Mouse (Mus musculus) liver, adult (tissue): ENCODE measurements at regions not wholly inside any gene's neighbourhood (a gene's known extent, or its start where the extent isn't known, plus 50 kb on each side); places are given as distances from the start of the nearest gene placed in this dataset.

ENCODE experiments used
- GATA4 ChIP-seq: IDR thresholded peaks from 2 replicates; pipeline ENCODE4 v1.6.1; 2014; ENCODE audit warnings: mild to moderate bottlenecking, low read length; ENCODE audit not compliant: insufficient replicate concordance

- TF ChIP-seq GATA4 = no peak
Observed at GRCm38 (mm10) chr10:103829079-103829478, 313.7 kb upstream of the Gm21293 start.

GRCm38 (mm10) chr10:103832063-103832462, 310.7 kb upstream of the Gm21293 start:
- no peak for TF ChIP-seq GATA4

- no peak for TF ChIP-seq GATA4
Observed at GRCm38 (mm10) chr10:103855211-103855610, 287.6 kb upstream of the Gm21293 start.

GRCm38 (mm10) chr10:103860890-103861289, 281.9 kb upstream of the Gm21293 start:
- TF ChIP-seq GATA4 = no peak

- TF ChIP-seq GATA4 = no peak
Observed at GRCm38 (mm10) chr10:103862120-103862519, 280.7 kb upstream of the Gm21293 start.

- TF ChIP-seq GATA4 = no peak
Observed at GRCm38 (mm10) chr10:103863909-103864308, 278.9 kb upstream of the Gm21293 start.

- no peak for TF ChIP-seq GATA4
Observed at GRCm38 (mm10) chr10:103910098-103910497, 232.7 kb upstream of the Gm21293 start.

- no peak for TF ChIP-seq GATA4
Observed at GRCm38 (mm10) chr10:103958183-103958582, 184.6 kb upstream of the Gm21293 start.

- TF ChIP-seq GATA4 = no peak
Observed at GRCm38 (mm10) chr10:103976059-103976458, 166.7 kb upstream of the Gm21293 start.

- TF ChIP-seq GATA4 = no peak
Observed at GRCm38 (mm10) chr10:103984287-103984956, 158.4 kb upstream of the Gm21293 start.

- no peak for TF ChIP-seq GATA4
Observed at GRCm38 (mm10) chr10:104019540-104019939, 123.2 kb upstream of the Gm21293 start.

GRCm38 (mm10) chr10:104021593-104021992, 121.2 kb upstream of the Gm21293 start:
- no peak for TF ChIP-seq GATA4

GRCm38 (mm10) chr10:104028162-104028561, 114.6 kb upstream of the Gm21293 start:
- no peak for TF ChIP-seq GATA4

GRCm38 (mm10) chr10:104032771-104033170, 110.0 kb upstream of the Gm21293 start:
- TF ChIP-seq GATA4 = no peak

- no peak for TF ChIP-seq GATA4
Observed at GRCm38 (mm10) chr10:104042387-104042775, 100.4 kb upstream of the Gm21293 start.

GRCm38 (mm10) chr10:104043569-104043968, 99.2 kb upstream of the Gm21293 start:
- no peak for TF ChIP-seq GATA4
